Comparison of ENCODE assay signal across 28 mouse cellular contexts in genomic region chr10:21926941-21927340, GRCm38 (mm10).
"Had no signal": no experiment of that assay in that cellular context is flagged by ENCODE, and none has a peak within 500 bp of the region (broad histone marks: within the 10 kb centered on the region; RNA-seq: fewer than 3 reads in every experiment).

No protein-coding gene starts in this region.

- H3K9me3 ChIP-seq: embryonic facial prominence, embryonic 10.5 days; embryonic facial prominence, embryonic 12.5 days; embryonic facial prominence, embryonic 13.5 days; embryonic facial prominence, embryonic 15.5 days; forebrain, embryonic 10.5 days; forebrain, embryonic 12.5 days; forebrain, embryonic 13.5 days; forebrain, embryonic 15.5 days had no signal

- H3K36me3 ChIP-seq: embryonic facial prominence, embryonic 10.5 days; embryonic facial prominence, embryonic 12.5 days; embryonic facial prominence, embryonic 13.5 days; embryonic facial prominence, embryonic 15.5 days; forebrain, embryonic 10.5 days; forebrain, embryonic 12.5 days; forebrain, embryonic 15.5 days had no signal

- H3K9ac ChIP-seq: embryonic facial prominence, embryonic 12.5 days; embryonic facial prominence, embryonic 13.5 days; embryonic facial prominence, embryonic 15.5 days; forebrain, embryonic 12.5 days; forebrain, embryonic 13.5 days; forebrain, embryonic 15.5 days; forebrain, postnatal 0 days had no signal

- ATAC-seq: forebrain, embryonic 13.5 days; forebrain, embryonic 14.5 days; forebrain, embryonic 15.5 days; forebrain, embryonic 16.5 days; forebrain, postnatal 0 days had no signal

- H3K27ac ChIP-seq: embryonic facial prominence, embryonic 10.5 days; embryonic facial prominence, embryonic 12.5 days; embryonic facial prominence, embryonic 13.5 days; embryonic facial prominence, embryonic 15.5 days; forebrain, embryonic 10.5 days; forebrain, embryonic 12.5 days; forebrain, embryonic 13.5 days; forebrain, embryonic 15.5 days; gastrocnemius, adult 2 months had no signal

- DNase-seq: cerebellum, adult 18-20 months; cerebellum, adult 2 months; cerebellum, adult 8-10 months; cerebellum, adult 9-10 months; cerebellum, adult 9-11 months; cerebellum, postnatal 10 days; cerebellum, postnatal 14 days; cerebellum, postnatal 25 days; cerebellum, postnatal 36 days; embryo, embryonic 11 days; forebrain, postnatal 0 days; gastrocnemius, adult 2 months; gastrocnemius, postnatal 10 days; gastrocnemius, postnatal 14 days; gastrocnemius, postnatal 25 days; gastrocnemius, postnatal 36 days; heart, adult 18-20 months had no signal

- H3K4me2 ChIP-seq: embryonic facial prominence, embryonic 12.5 days; embryonic facial prominence, embryonic 13.5 days; embryonic facial prominence, embryonic 15.5 days; forebrain, embryonic 12.5 days; forebrain, embryonic 13.5 days; forebrain, embryonic 15.5 days had no signal

- H3K4me3 ChIP-seq: embryonic facial prominence, embryonic 10.5 days; embryonic facial prominence, embryonic 12.5 days; embryonic facial prominence, embryonic 13.5 days; embryonic facial prominence, embryonic 15.5 days; erythroblast, embryonic 14.5 days; forebrain, embryonic 10.5 days; forebrain, embryonic 12.5 days; forebrain, embryonic 13.5 days; forebrain, embryonic 15.5 days; gastrocnemius, adult 2 months had no signal

- H3K27me3 ChIP-seq: embryonic facial prominence, embryonic 12.5 days; forebrain, embryonic 13.5 days; forebrain, embryonic 15.5 days had no signal
